Mouse (Mus musculus): ENCODE data around the gene Rpl18a.

GRCm38 (mm10) chr8:70911596-70911995 lies 14.4 kb upstream of the Rpl18a start:
- no peak for TF ChIP-seq POLR2A (IDR thresholded peaks at IDR 0.05; ENCODE audit: low read depth, low read length)
- no peak for TF ChIP-seq CTCF (IDR thresholded peaks at IDR 0.05; ENCODE audit: borderline replicate concordance, insufficient read depth, low read length)
